Mouse (Mus musculus) thymus, postnatal 14 days (tissue): ENCODE measurements around the gene Mrpl28.
A peak's percentile ranks its signal among the peaks of the same experiment; 100 is the strongest.
"Not testable (repeated sequence)": the region's sequence is repeated elsewhere in the genome, so short reads cannot be mapped to it uniquely, and the experiment has no call there.

Experiments
- DNase-seq: peaks from one replicate; pipeline ENCODE4 v3.0.0; 2021

The Mrpl28 gene

DNA sequence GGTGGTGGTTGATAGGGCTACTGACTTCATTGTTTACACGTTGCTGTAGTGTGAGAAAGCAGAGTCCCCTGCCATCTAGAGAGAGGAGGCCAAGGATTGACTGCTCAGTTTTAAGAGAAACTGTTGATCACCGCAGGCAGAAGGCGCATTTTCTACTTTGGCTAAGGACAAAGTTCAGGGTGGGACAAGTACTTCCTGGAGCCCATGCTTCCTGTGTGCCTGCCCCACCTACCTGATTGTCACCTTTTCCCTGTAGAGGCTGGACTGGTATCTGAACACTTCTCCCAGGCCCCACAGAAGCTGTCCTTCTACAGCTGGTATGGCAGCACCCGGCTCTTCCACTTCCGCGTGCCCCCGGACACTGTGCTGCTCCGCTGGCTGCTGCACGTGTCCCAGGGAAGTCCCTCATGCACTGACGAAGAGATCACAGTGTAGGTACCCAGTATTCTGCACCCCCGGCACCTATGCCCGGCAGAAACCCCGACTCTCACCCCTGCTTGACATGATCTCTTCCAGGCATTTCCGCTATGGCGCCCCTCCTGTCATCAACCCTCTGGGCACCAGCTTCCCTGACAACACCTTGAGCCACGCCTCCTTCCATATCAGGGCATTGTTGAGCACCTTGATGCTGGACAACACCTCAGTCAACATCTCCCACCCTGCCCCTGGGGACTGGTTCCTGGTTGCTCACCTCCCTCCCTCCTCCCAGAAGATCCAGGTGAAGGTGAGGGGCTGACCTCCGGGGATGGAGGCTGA lies 6.6 kb upstream of the Mrpl28 start:
- no peak for DNase-seq

GRCm38 (mm10) chr17:26119766-26120710 lies 3.3 kb upstream of the Mrpl28 start:
- peak; percentile 78 for DNase-seq

DNA sequence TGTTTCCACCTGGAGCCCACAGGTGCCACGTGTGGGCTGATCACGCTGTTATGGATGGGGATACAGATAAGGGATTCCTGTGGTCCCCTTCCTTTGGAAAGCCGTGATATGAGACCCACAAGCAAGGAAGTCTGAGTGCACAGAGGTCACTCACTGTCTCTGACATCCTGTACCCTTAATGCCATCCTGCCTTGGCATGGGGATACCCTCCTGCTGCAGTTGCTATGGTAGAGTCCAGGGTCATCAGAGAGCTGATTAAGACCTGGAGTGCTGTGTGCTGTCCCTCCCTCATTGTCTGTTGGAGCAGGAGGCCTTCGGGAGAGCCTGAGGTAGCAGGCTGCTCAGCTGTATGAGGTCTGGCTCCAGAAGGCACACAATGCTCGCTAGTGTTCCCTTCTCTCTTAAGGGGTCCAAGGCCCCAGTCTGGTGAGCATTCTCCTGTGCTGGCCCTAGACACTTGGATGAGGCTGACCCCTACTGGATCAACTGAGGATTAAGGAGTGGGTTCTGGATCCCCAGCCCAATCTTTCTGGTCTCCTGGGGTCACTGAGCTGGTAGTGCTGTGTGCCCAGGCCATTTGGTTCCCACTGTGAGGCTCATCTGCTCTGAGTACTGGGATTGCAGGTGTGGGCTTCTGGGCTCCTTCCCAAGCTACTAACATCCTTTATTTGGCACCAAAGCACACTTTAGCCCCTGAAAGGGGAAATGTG lies 714 bp upstream of the Mrpl28 start:
- DNase-seq, result no peak

GRCm38 (mm10) chr17:26124560-26124959 lies 1.3 kb downstream of the Mrpl28 start:
- no peak for DNase-seq

DNA sequence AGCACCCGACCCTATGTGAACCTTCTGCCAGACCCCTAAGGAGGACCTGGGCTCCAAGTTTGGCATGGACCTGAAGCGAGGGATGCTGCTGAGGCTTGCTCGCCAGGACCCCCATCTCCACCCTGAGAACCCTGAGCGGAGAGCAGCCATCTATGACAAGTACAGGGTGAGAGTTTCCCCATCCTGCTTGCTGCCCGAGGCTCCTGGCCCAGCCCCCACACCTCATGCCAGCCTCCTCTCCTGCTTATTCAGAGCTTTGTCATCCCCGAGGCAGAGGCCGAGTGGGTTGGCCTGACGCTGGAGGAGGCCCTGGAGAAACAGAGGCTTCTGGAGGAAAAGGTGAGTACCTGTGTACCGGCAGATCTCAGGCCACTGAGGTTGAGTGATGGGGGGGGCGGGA lies 1.9 kb downstream of the Mrpl28 start:
- no peak for DNase-seq

GRCm38 (mm10) chr17:26131062-26131732 lies 7.9 kb downstream of the Mrpl28 start:
- DNase-seq, result no peak

DNA sequence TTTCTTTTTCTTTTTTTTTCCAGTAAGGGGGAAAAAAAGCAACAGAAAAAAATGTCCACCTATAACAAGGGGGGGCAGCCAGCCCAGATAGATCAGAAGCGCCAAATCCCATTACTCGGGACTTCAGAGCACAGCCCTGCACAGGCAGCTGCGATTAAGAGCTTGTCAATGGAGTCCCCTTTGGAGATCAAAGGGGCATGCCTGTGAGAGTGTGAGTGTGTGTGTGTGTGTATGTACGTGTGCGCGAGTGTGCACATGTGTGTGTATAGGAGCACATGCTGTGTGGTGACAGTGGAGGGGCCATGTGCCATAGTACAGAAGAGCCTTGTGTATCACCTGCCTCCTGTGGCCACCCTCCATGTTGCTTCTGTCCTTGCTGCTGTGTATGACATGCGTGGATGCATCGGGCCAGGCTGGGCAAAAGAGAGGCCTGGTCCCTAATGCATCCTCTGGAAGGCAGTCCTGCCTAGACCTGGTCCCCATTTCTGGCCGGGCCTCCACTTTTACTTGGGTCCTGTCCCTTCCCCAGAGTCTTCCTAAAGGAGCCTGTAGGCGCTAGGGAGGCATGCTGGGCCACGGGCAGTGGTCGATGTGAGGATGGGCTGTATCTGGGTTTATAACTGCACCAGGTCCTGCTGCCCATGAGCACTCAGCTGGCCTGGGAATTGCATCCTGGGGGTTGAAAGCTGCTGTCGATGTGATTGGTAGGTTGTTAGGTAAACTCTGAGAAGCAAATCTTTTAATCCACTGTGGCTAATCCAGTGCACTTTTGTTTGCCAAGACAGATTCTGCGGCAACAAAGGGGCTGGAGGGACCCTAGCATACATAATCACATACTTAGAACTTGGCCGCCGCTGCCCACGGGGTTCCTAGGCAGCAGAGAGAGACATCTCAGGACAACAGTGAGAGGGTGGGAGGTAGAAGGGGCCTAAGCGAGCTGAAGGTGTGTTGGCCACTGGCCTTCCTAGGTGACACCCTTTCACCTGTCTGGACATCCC lies 8.9 kb downstream of the Mrpl28 start:
- DNase-seq, result no peak

DNA sequence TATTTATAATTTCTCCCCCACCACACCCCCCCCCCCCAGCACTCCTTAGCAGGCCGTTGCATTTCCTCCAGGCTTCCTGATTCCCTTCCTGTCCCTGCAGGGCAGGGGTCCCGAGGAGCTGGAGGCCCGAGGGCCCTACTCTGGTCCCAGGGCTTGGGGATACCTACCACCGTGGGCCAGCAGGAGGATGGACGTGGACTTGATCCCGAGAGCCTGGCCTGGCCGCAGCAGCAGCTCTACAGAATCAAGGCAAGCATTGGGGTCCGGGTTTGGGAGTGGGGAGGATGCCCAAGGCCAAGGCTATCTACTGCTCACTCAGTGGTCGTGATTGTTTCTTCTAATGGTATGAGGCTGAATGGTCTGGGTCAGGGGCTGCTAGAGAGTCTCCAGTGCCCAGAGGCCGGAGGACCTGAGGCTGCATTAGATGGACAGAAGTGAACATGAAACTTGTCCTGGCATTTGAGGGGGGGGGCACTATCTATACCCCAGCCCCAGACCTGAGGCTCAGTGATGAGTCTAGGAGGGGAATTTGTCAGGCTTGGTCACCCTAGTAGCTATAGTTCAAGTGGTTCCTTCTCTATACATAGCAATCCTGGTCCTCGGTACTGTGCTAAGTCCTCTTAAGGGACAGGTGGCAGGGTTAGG lies 13.9 kb downstream of the Mrpl28 start:
- DNase-seq, result no peak

- DNase-seq, result no peak
These were observed 14.4 kb downstream of the Mrpl28 start for GRCm38 (mm10) chr17:26137751-26138130.

DNA sequence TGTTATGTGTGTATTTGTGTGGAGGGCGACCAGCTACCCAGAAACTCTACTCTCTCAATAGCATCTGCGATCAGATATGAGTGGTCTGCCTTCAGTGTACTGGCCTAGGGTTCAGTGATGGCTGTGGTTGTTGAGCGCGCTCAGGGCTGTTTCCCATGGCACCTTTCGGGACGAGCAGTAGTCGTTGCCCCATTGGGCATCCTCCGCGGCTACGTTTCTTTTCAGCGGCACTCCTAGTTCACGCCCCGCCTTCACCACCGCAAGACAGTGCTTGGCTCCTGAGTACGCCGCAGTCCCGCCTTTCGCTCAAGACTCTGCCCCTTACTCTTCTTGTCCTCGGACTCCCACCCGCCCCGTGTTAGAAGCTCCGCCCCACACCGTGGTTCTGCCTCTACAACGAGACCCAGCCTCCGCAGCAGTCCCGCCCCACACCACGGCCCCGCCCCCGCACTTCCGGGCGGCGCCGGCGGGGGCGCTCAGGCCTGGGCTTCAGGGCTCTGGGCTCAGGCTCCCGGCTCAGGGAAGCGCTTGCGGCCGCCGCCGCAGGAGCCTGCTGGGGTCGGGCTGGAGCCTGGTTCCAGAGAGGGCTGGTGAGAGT lies 15.0 kb downstream of the Mrpl28 start, which contains the start of gene Axin1:
TSS of gene Axin1 (plus strand) at position 450 of the 598 bp plus-strand sequence.
- DNase-seq, result peak; percentile 98

- peak; percentile 72 for DNase-seq
These were observed 15.6 kb downstream of the Mrpl28 start for GRCm38 (mm10) chr17:26138901-26139381.

- no peak for DNase-seq
These were observed 19.5 kb downstream of the Mrpl28 start for GRCm38 (mm10) chr17:26142796-26143195.

DNA sequence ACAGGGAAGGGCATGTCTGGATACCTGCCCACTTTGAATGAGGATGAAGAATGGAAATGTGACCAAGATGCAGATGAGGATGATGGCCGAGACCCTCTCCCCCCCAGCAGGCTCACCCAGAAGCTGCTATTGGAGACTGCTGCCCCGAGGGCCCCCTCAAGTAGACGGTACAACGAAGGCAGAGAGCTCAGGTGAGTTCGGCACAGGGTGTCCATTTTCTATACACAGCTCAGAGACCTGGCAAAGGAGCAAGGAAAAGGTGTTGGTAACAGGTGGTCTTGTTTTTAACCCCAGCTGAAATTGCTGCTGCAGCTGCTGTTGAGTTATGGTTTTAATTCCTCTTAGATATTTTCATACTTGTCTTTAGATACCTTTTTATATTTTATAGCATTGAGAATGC lies 20.1 kb downstream of the Mrpl28 start:
- no peak for DNase-seq

GRCm38 (mm10) chr17:26149056-26149455 lies 25.8 kb downstream of the Mrpl28 start:
- DNase-seq, result no peak

DNA sequence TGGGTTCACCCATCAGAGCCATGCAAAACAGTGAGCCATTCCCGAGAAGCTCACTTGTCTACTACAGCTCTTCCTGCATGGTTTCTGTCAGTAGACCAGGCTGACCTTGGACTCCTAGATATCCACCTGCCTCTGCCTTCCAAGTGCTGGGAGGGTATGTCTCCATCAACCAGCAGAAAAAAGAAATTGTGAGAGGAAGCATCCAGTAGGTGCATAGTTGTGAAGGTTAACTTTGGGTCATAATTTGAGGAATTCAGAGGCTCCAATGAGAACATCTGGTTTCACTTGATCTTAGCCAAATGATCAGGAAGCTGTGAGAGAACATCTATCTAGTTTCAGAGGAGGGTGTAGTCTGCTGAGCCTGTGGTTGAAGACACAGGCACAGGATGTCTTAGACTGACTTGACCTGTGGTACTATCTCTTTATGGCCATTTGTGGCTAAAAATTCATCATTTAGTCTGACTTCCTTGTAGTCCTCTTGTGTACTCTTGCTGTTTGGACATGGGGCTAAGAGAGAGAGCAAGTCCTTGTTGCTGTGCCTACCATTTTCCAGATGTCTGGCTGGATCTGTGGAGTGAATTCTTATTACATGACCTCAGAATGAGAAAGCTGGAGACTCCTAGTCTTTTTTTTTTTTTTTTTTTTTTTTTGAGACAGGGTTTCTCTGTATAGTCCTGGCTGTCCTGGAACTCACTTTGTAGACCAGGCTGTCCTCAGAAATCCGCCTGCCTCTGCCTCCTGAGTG lies 28.8 kb downstream of the Mrpl28 start:
- DNase-seq, result no peak

- no peak for DNase-seq
These were observed 39.4 kb downstream of the Mrpl28 start for GRCm38 (mm10) chr17:26162736-26163135.

DNA sequence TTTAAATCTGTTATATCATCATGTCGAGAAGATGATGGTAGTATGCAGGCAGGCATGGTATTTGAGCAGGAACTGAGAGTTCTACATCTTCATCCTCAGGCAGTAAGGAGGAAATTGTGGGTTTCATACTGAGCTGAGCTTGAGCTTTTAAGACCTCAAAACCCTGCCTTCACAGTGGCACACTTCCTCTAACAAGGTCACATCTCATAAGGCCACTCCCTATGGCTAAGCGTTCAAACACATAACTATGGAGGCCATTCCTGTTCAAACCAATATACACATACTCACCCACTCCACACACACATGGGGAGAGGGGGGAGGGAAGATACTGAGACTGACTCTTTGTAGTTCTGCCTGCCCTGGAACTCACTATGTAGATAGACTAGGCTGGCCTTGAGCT lies 44.7 kb downstream of the Mrpl28 start:
- peak; percentile 49 for DNase-seq

GRCm38 (mm10) chr17:26175248-26175647 lies 51.9 kb downstream of the Mrpl28 start:
- not testable (repeated sequence) for DNase-seq
